Mouse (Mus musculus) neural tube, postnatal 0 days (tissue): Measurements from ENCODE around the gene Lce1a2. TPM values are rescaled to one million over a fixed set of nuclear protein-coding genes. Genes with fewer than 3 reads are reported as not detected.

Experiments
- polyA plus RNA-seq: library from polyadenylated mRNA; unstranded; fragments of >200 nt; fragmentation: Nextera tagmentation; extraction: Ambion mirVana; gene quantifications from 2 replicates; pipeline ENCODE4 v1.2.1, GENCODE M21; 2015

The Lce1a2 gene
- not detected in 2 replicates for polyA plus RNA-seq

DNA sequence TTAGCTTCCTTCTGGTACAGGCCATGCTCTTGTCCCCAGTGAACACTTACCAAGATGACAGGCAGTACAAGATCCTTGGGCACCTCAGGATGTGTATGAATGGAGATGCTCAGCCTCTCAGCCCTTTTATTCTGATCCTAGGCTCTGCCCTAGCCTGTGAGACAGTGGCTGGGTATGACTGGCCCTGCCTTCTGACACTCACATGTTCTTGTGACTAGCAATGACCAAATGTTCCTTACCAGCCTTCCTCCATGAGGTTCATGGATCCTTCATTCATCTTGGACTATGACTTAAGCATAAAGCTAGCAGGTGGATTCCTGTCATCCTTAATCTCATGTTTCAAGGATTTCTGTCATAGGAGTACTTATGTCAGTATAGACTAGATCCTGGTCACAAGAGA lies at the start of gene Lce1a2:
Gene Lce1a2 (minus strand): TSS at position 101 of the 400 bp plus-strand sequence.

DNA sequence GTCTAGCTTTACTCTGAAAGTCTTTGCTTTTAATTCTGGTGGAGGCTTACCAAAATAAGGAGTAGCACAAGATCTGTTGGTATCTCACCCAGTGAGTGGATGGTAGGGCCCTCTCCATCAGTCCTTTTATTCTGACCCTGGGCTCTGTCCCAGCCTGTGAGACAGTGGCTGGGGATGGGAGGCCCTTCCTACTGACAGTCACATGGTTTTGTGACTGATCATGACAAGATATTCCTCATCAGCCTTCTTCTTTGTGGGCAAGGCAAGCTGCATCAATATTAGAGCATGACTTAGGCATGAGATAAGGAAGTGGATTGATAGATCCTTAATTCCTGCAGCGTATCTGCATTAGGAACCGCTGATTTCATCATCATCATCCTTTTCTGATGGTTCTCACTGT lies 38.9 kb upstream of the Lce1a2 start, which contains the start of gene Lce1e:
Gene Lce1e (minus strand): TSS at position 101 of the 400 bp plus-strand sequence.

DNA sequence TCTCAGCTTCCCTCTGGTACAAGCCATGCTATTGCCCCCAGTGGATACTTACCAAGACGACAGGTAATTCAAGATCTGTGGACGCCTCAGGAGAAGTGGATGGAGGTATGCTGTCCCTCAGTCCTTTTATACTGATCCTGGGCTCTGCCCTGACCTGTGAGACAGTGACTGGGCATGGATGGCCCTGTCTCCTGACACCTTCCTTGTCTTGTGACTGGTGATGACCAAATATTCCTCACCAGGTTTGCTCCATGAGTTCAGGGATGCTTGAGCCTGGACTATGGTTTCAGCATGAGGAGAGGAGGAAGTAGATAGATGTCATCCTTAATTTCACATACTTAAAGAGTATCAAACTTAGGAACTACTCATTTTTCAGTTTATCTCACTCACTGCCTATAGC lies 17.0 kb upstream of the Lce1a2 start, which contains the start of gene Lce1d:
Gene Lce1d (minus strand): TSS at position 101 of the 400 bp plus-strand sequence.

DNA sequence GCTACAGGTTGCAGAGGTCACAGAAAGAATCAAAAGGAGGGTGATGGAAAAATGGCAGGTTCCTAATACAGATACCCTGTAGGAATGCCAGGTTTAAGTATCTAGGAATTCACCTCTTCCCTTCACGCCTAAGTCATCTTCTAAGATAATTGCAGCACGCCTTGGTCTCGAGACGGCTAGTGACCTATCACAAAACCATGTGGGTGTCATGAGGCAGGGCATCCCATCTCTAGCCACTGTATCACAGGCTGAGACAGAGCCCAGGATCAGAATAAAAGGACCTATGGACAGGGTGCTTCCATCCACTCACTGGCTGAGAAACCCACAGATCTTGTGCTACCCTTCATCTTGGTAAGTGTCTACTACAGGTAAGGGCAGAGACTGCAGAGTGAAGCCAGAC lies 8.8 kb upstream of the Lce1a2 start, which contains the start of gene Lce1c:
Gene Lce1c (plus strand): TSS at position 301 of the 400 bp plus-strand sequence.

DNA sequence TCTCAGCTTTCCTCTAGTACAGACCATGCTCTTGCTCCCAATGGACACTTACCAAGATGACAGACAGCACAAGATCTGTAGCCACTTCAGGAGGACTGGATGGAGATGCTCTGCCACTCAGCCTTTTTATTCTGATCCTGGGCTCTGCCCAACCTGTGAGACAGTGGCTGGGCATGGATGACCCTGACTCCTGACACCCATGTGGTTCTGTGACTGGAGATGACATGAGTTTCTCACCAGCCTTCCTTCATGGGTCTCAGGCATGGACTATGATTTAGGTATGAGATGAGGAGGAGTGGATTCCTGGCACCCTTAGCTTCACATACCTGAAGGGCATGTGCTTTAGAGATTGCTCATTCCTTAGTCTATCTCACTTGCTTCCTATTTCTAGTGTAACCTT lies 13.3 kb downstream of the Lce1a2 start, which contains the start of gene Lce1b:
Gene Lce1b (minus strand): TSS at position 101 of the 400 bp plus-strand sequence.

DNA sequence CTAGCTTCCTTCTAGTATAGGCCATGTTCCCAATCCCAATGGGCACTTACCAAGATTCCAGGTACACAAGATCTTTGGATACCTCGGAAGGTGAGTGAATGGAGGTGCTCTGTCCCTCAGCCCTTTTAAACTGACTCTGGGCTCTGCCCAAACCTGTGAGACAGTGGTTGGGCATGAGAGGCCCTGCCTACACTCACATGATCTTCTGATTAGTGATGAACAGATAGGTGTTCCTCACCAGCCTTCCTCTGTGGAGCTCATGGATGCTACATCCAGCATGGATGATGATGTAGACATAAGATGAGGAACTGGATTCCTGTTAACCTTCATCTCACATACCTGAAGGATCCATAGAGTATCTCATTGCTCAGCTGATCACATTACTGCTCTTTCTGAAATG lies 21.9 kb downstream of the Lce1a2 start, which contains the start of gene Lce1a1:
Gene Lce1a1 (minus strand): TSS at position 101 of the 400 bp plus-strand sequence.

DNA sequence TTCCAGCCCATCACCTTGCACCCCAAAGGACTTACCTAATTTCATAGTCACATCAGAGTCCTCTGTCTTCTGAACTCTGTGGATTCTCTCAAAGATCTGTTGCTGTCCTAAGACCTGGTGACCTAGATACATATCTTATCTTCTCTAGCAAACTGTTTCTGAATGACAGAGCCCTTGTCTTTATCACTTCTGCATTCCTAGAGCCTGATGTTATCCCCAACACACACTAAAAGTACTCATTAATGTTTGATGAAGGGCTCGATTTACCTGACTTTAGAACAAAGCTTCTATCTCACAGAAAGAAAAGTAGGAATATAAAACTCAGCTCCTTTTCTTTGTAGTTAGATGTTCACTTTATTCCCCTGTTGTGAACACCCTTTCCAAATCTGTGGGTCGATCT lies 48.6 kb downstream of the Lce1a2 start, which contains the start of gene Lce6a:
Gene Lce6a (minus strand): TSS at position 101 of the 400 bp plus-strand sequence.

Other genes with a start within 250 kb of the Lce1a2 start
- gene Gm9774, start 240.9 kb downstream of the Lce1a2 start, polyA plus RNA-seq = 7.8 and 9.7 TPM in 2 replicates
- gene Sprr2k, start 237.7 kb downstream of the Lce1a2 start, polyA plus RNA-seq = not detected in 2 replicates
- gene Sprr1b, start 231.5 kb downstream of the Lce1a2 start, polyA plus RNA-seq = not detected in 2 replicates
- not detected in 2 replicates for gene Sprr3, start 211.6 kb downstream of the Lce1a2 start, polyA plus RNA-seq
- gene Sprr1a, start 184.4 kb downstream of the Lce1a2 start, polyA plus RNA-seq = 0.85 and 1.2 TPM in 2 replicates
- gene Sprr4, start 169.8 kb downstream of the Lce1a2 start, polyA plus RNA-seq = not detected in 2 replicates
- not detected in 2 replicates for gene 2310046K23Rik, start 135.8 kb downstream of the Lce1a2 start, polyA plus RNA-seq
- not detected in 2 replicates for gene Ivl, start 96.6 kb downstream of the Lce1a2 start, polyA plus RNA-seq
- not detected in 2 replicates for gene Smcp, start 81.3 kb downstream of the Lce1a2 start, polyA plus RNA-seq
- gene 2210017I01Rik, start 62.8 kb downstream of the Lce1a2 start, polyA plus RNA-seq = not detected in 2 replicates
- not detected in 2 replicates for gene Lce6a, start 48.7 kb downstream of the Lce1a2 start, polyA plus RNA-seq
- not detected in 2 replicates for gene Lce1a1, start 22.0 kb downstream of the Lce1a2 start, polyA plus RNA-seq
- not detected in 2 replicates for gene Lce1b, start 13.4 kb downstream of the Lce1a2 start, polyA plus RNA-seq
- not detected in 2 replicates for gene Lce1c, start 8.9 kb upstream of the Lce1a2 start, polyA plus RNA-seq
- gene Lce1d, start 16.9 kb upstream of the Lce1a2 start, polyA plus RNA-seq = not detected in 2 replicates
- gene Lce1e, start 38.8 kb upstream of the Lce1a2 start, polyA plus RNA-seq = not detected in 2 replicates
- gene Lce1f, start 50.0 kb upstream of the Lce1a2 start, polyA plus RNA-seq = not detected in 2 replicates
- not detected in 2 replicates for gene Gm38119, start 68.8 kb upstream of the Lce1a2 start, polyA plus RNA-seq
- gene Lce1g, start 82.0 kb upstream of the Lce1a2 start, polyA plus RNA-seq = not detected in 2 replicates
- not detected in 2 replicates for gene Lce1h, start 94.8 kb upstream of the Lce1a2 start, polyA plus RNA-seq
- gene Lce1i, start 108.6 kb upstream of the Lce1a2 start, polyA plus RNA-seq = not detected in 2 replicates
- not detected in 2 replicates for gene Lce1j, start 120.2 kb upstream of the Lce1a2 start, polyA plus RNA-seq
- not detected in 2 replicates for gene Lce1k, start 137.6 kb upstream of the Lce1a2 start, polyA plus RNA-seq
- not detected in 2 replicates for gene Kprp, start 156.9 kb upstream of the Lce1a2 start, polyA plus RNA-seq
- gene Lce1l, start 181.0 kb upstream of the Lce1a2 start, polyA plus RNA-seq = not detected in 2 replicates
- not detected in 2 replicates for gene 2310050C09Rik, start 199.9 kb upstream of the Lce1a2 start, polyA plus RNA-seq